Mouse (Mus musculus) CH12.LX (cell line): ENCODE results near the gene Tmem229b. TPM values are rescaled to one million over a fixed set of nuclear protein-coding genes. Genes with fewer than 3 reads are reported as not detected.

Source experiments
- DNase-seq: peaks from one replicate; pipeline ENCODE4 v3.0.0-alpha.2; 2013; ENCODE audit errors: extremely low read depth
- H3K27ac ChIP-seq: 2 replicates; pipeline ENCODE4 v1.5.1; 2012; ENCODE audit warnings: low read depth, mild to moderate bottlenecking, control low read depth, moderate library complexity; ENCODE audit not compliant: insufficient read depth
- H3K27me3 ChIP-seq: replicated peaks from 2 replicates; pipeline ENCODE3; 2012; ENCODE audit warnings: inconsistent platforms
- H3K36me3 ChIP-seq, 2 experiments: replicated peaks in 1 of 2; 2 replicates each; pipeline versions ENCODE3 to v1.6.1; 2012; ENCODE audit warnings: inconsistent platforms in 1 of 2, low read length in 1 of 2, mild to moderate bottlenecking in 1 of 2, mixed read lengths in 1 of 2, moderate library complexity in 1 of 2; ENCODE audit not compliant: control insufficient read depth in 1 of 2, insufficient read depth in 1 of 2
- H3K4me1 ChIP-seq, 2 experiments: 2 replicates each; pipeline ENCODE4 v1.6.1; 2012; ENCODE audit warnings: inconsistent platforms in 1 of 2, moderate library complexity in 1 of 2; ENCODE audit not compliant: insufficient read depth in 2 of 2, control insufficient read depth in 1 of 2
- H3K4me2 ChIP-seq: 2 replicates; pipeline ENCODE4 v1.6.1; 2012; ENCODE audit warnings: low read depth, mild to moderate bottlenecking, control low read depth; ENCODE audit not compliant: poor library complexity, insufficient read depth, severe bottlenecking
- H3K4me3 ChIP-seq, 3 experiments: fragments of 150-350 bp in 1 of 3; sonication (generic) in 1 of 3; replicated peaks in 1 of 3; 2 replicates each; pipeline versions ENCODE3 to v1.5.1; 2011 to 2012; ENCODE audit warnings: low read depth in 2 of 3, low read length in 2 of 3, mild to moderate bottlenecking in 2 of 3, moderate library complexity in 2 of 3, control low read depth in 1 of 3, improper control_type of control experiment in 1 of 3, inconsistent platforms in 1 of 3, mixed read lengths in 1 of 3; ENCODE audit not compliant: poor library complexity in 1 of 3
- H3K79me2 ChIP-seq: replicated peaks from 2 replicates; pipeline ENCODE4 v1.6.1; 2012; ENCODE audit warnings: mild to moderate bottlenecking, moderate library complexity; ENCODE audit not compliant: control insufficient read depth, poor library complexity, insufficient read depth, severe bottlenecking; ENCODE audit errors: extremely low read depth
- H3K9ac ChIP-seq: 2 replicates; pipeline ENCODE4 v1.6.1; 2012; ENCODE audit warnings: low read depth, mild to moderate bottlenecking, control low read depth, moderate library complexity; ENCODE audit not compliant: insufficient read depth
- H3K9me3 ChIP-seq: replicated peaks from 2 replicates; pipeline ENCODE3; 2012; ENCODE audit warnings: low read length, inconsistent platforms, mixed read lengths
- BHLHE40 ChIP-seq: IDR thresholded peaks from 2 replicates; pipeline ENCODE4 v1.6.1; 2011; ENCODE audit warnings: mild to moderate bottlenecking, low read depth, low read length, improper control_type of control experiment
- CHD1 ChIP-seq: IDR thresholded peaks from 2 replicates; pipeline ENCODE4 v1.6.1; 2012; ENCODE audit warnings: low read depth, low read length, improper control_type of control experiment, inconsistent platforms
- CTCF ChIP-seq, 2 experiments: IDR thresholded peaks in 1 of 2; conservative IDR thresholded peaks in 1 of 2; 2 replicates each; pipeline ENCODE4 v1.5.1; 2011 to 2012; ENCODE audit warnings: low read depth in 2 of 2, low read length in 2 of 2, improper control_type of control experiment in 1 of 2, inconsistent platforms in 1 of 2, mild to moderate bottlenecking in 1 of 2, moderate library complexity in 1 of 2
- HCFC1 ChIP-seq: IDR thresholded peaks from 2 replicates; pipeline ENCODE4 v1.6.1; 2012; ENCODE audit warnings: low read depth, mild to moderate bottlenecking, inconsistent platforms, low read length, improper control_type of control experiment
- JUND ChIP-seq: conservative IDR thresholded peaks from 2 replicates; pipeline ENCODE4 v1.6.1; 2011; ENCODE audit warnings: low read depth, low read length, improper control_type of control experiment
- MAFK ChIP-seq: IDR thresholded peaks from 2 replicates; pipeline ENCODE4 v1.6.1; 2011; ENCODE audit warnings: low read length, improper control_type of control experiment; ENCODE audit not compliant: insufficient replicate concordance
- MAX ChIP-seq: IDR thresholded peaks from 2 replicates; pipeline ENCODE4 v1.6.1; 2011; ENCODE audit warnings: low read length, improper control_type of control experiment
- MEF2A ChIP-seq: IDR thresholded peaks from 2 replicates; pipeline ENCODE4 v1.6.1; 2014; ENCODE audit warnings: low read depth, mild to moderate bottlenecking, inconsistent platforms, low read length, improper control_type of control experiment, borderline replicate concordance
- MXI1 ChIP-seq: IDR thresholded peaks from 2 replicates; pipeline ENCODE4 v1.6.1; 2011; ENCODE audit warnings: mild to moderate bottlenecking, low read depth, low read length, improper control_type of control experiment
- MYC ChIP-seq: IDR thresholded peaks from 2 replicates; pipeline ENCODE4 v1.6.1; 2011; ENCODE audit warnings: low read depth, mild to moderate bottlenecking, improper control_type of control experiment, low read length
- NRF1 ChIP-seq: IDR thresholded peaks from 2 replicates; pipeline ENCODE4 v1.6.1; 2014; ENCODE audit warnings: low read depth, mild to moderate bottlenecking, inconsistent platforms, low read length, improper control_type of control experiment, moderate library complexity
- PAX5 ChIP-seq: IDR thresholded peaks from 2 replicates; pipeline ENCODE4 v1.6.1; 2012; ENCODE audit warnings: low read length, inconsistent platforms, mixed read lengths
- POLR2A ChIP-seq: IDR thresholded peaks from 2 replicates; pipeline ENCODE4 v1.6.1; 2011; ENCODE audit warnings: low read depth, mild to moderate bottlenecking, improper control_type of control experiment, low read length
- RAD21 ChIP-seq: IDR thresholded peaks from 2 replicates; pipeline ENCODE4 v1.6.1; 2011; ENCODE audit warnings: low read depth, mild to moderate bottlenecking, low read length, improper control_type of control experiment, moderate library complexity
- SIN3A ChIP-seq: IDR thresholded peaks from 2 replicates; pipeline ENCODE4 v1.6.1; 2012; ENCODE audit warnings: low read length, improper control_type of control experiment, inconsistent platforms
- SMC3 ChIP-seq: IDR thresholded peaks from 2 replicates; pipeline ENCODE4 v1.6.1; 2011; ENCODE audit warnings: low read depth, low read length, improper control_type of control experiment
- TBP ChIP-seq: conservative IDR thresholded peaks from 2 replicates; pipeline ENCODE4 v1.6.1; 2011; ENCODE audit warnings: low read depth, low read length, improper control_type of control experiment
- TCF12 ChIP-seq: IDR thresholded peaks from 2 replicates; pipeline ENCODE4 v1.6.1; 2014; ENCODE audit warnings: low read depth, mild to moderate bottlenecking, inconsistent platforms, low read length, improper control_type of control experiment
- USF2 ChIP-seq: conservative IDR thresholded peaks from 2 replicates; pipeline ENCODE4 v1.6.1; 2011; ENCODE audit warnings: low read depth, low read length, improper control_type of control experiment
- ZC3H11A ChIP-seq: IDR thresholded peaks from 2 replicates; pipeline ENCODE4 v1.6.1; 2012; ENCODE audit warnings: low read depth, mild to moderate bottlenecking, inconsistent platforms, low read length, improper control_type of control experiment
- ZNF384 ChIP-seq: IDR thresholded peaks from 2 replicates; pipeline ENCODE4 v1.6.1; 2012; ENCODE audit warnings: low read depth, low read length, improper control_type of control experiment, inconsistent platforms
- dilution Hi-C: fragments of 300-500 bp; cut with MboI; formaldehyde crosslinking; loops from 2 replicates; pipeline ENCODE4 v1.14.3; 2020; ENCODE audit warnings: low sequenced_read_pairs; ENCODE audit not compliant: extremely low pct_unique_long_range_greater_than_20kb, extremely low pct_ligation_motif_present
- in situ Hi-C: fragments of 300-500 bp; cut with MboI; formaldehyde crosslinking; loops from 3 replicates; pipeline ENCODE4 v1.14.3; 2019; ENCODE audit warnings: low sequenced_read_pairs, low pct_ligation_motif_present, low pct_unique_long_range_greater_than_20kb, mixed read lengths
- polyA plus RNA-seq: library from polyadenylated mRNA; unstranded; fragments of >175 nt; gene quantifications from 2 replicates; pipeline ENCODE4 v1.2.1, GENCODE M21; 2012; ENCODE audit warnings: low read depth; ENCODE audit not compliant: insufficient read length
- total RNA-seq, 2 experiments: library from RNA; depleted of rRNA; stranded (reverse); fragments of 300-350 nt in 1 of 2; fragments of >200 nt in 1 of 2; gene quantifications; 2 replicates each; pipeline ENCODE4 v1.2.3; 2012 to 2014

Gene Tmem229b
- total and polyA plus RNA-seq, 3 experiments = 41.7 to 129 (median 66.5) TPM

DNA sequence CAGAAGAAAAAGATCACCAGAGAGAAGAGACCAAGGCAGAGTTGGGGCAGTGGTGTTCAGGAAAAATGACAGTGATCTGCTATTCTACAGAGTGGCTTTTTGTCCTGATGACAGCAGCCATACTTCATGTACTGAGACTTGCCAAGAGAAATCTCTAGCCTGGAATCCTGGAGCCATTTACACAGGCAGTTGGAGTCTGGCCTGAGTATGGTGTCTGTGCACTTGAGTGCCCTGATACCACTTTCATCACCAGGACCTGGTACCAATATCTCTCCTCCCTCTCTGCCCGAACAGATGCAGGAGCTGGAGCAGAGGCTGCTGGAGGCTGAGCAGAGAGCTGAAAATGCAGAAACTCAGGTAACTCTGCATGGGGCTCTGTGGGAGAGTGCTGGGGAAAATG lies 41.5 kb upstream of the Tmem229b start:
- no peak for DNase-seq
- Histone ChIP-seq H3K9ac (no peak overlapping the region), H3K36me3 (no peaks in the 10 kb centered on the region), H3K4me3 (no peak overlapping the region)
- in situ Hi-C loops = no loop called here
- TF ChIP-seq JUND (no peak), MYC (no peak), SIN3A (no peak), RAD21 (no peak), BHLHE40 (no peak), USF2 (no peak), TBP (no peak), CHD1 (no peak), POLR2A (no peak), MAFK (no peak), PAX5 (no peak), MXI1 (no peak)
- TF ChIP-seq, all 38 proteins: peak for 0
- H3K4me2 ChIP-seq = no peak overlapping the region
- no peaks in the 10 kb centered on the region for H3K79me2 ChIP-seq
- H3K27me3 ChIP-seq = no peaks in the 10 kb centered on the region
- H3K9me3 ChIP-seq = no peaks in the 10 kb centered on the region
- H3K4me1 ChIP-seq = peaks cover 10 to 21% of the 10 kb centered on the region in 2 experiments
- dilution Hi-C loops = no loop called here
- H3K27ac ChIP-seq = no peak overlapping the region

DNA sequence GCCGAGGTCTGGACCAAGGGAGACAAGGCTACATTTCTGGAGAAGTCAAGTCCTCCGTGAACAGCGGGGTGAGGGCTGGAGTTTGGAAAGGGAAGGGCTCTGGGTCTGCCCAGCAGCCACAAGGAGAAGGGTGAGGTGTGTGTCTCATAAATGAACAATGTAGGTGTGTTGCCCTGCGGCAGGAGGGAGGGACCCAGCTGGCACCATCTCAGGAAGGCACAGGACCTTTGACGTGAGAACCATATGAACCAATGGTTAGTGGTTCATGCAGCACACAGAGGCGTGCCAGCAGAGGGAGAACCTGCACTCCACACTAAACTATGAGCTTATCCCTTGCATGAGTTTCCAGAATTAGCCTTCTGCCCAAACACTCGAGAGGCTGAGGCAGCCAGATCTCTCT lies 39.8 kb upstream of the Tmem229b start:
- no peak overlapping the region for H3K9ac ChIP-seq
- no peak for DNase-seq
- no peak for TF ChIP-seq NRF1
- TF ChIP-seq RAD21 = no peak
- TF ChIP-seq SIN3A = no peak
- no peak for TF ChIP-seq ZNF384
- no peak for TF ChIP-seq ZC3H11A
- TF ChIP-seq HCFC1 = no peak
- no peak for TF ChIP-seq MEF2A
- no peak for TF ChIP-seq MAX
- TF ChIP-seq CTCF (conservative IDR thresholded peaks at IDR 0.05 in 1 of 2, IDR thresholded peaks at IDR 0.05 in 1 of 2; ENCODE audit: low read depth in 2 of 2, low read length in 2 of 2) = no peak
- TF ChIP-seq MYC = no peak
- no peak for TF ChIP-seq USF2
- no peak for TF ChIP-seq TCF12
- TF ChIP-seq PAX5 = no peak
- no peak for TF ChIP-seq SMC3
- TF ChIP-seq, all 38 proteins: peak for 0
- Histone ChIP-seq H3K9me3 (no peaks in the 10 kb centered on the region), H3K79me2 (no peaks in the 10 kb centered on the region), H3K27me3 (no peaks in the 10 kb centered on the region), H3K4me1 (peaks cover 10 to 21% of the 10 kb centered on the region in 2 experiments), H3K36me3 (no peaks in the 10 kb centered on the region), H3K4me2 (no peak overlapping the region), H3K27ac (no peak overlapping the region), H3K4me3 (no peak overlapping the region)
- dilution Hi-C loops (no loop called here), in situ Hi-C loops (no loop called here)
